Comparison of ENCODE assay signal across 12 mouse cellular contexts in the genomic region with DNA sequence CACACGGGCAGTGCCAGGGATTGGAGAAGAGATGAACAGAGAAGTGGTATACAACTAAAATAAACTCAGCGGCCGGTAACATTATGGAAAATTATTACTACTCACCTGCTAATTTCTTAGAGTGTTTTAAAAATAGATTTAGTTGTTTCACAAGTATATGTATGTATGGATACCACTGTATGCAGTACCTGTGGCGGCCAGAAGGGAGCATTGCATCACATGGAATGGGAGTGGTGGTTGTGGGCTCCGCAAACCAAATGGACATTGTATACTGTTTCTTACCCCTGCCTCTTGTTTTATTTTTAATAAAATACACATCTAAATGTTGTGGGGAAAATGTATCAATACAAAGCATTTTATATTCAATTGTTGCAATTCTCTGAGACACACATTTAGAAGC.
DNase-seq lines count a peak whose midpoint lies in the region; ATAC-seq and TF ChIP-seq lines count a peak whose summit lies in the region.
"Had no signal": no experiment of that assay in that cellular context is flagged by ENCODE, and none has a peak within 500 bp of the region (broad histone marks: within the 10 kb centered on the region; RNA-seq: fewer than 3 reads in every experiment).

No protein-coding gene starts in this region.

- no peak overlapping the region for H3K4me2 ChIP-seq in forebrain, embryonic 14.5 days (ENCODE audit: low read length)
- no peak overlapping the region for H3K4me2 ChIP-seq in forebrain, embryonic 13.5 days
- no peak overlapping the region for H3K4me2 ChIP-seq in liver, embryonic 11.5 days
- no peak overlapping the region for H3K4me2 ChIP-seq in limb, embryonic 11.5 days (ENCODE audit: low read depth, severe bottlenecking)
- H3K4me2 ChIP-seq: embryonic facial prominence, embryonic 13.5 days; stomach, embryonic 15.5 days had no signal

- peak; percentile 51 for DNase-seq in forebrain, embryonic 14.5 days (ENCODE audit: low spot score)
- DNase-seq in liver (peak; percentile 6), ES-E14 (ENCODE audit: low read depth, low spot score) (peak; percentile 21)
- no peak for DNase-seq in liver, embryonic 11.5 days (ENCODE audit: low spot score)
- DNase-seq in limb, embryonic 11.5 days (ENCODE audit: low spot score), result peak; percentile 62
- DNase-seq in urinary bladder, postnatal 36 days (ENCODE audit: low spot score in 2 of 2), result no peak
- DNase-seq in cerebellum, adult 11-12 months, result no peak
- DNase-seq: layer of hippocampus, postnatal 36 days had no signal

- H3K27me3 ChIP-seq in forebrain, embryonic 14.5 days (replicated peaks; ENCODE audit: control insufficient read depth, insufficient read depth, low read length), result no peaks in the 10 kb centered on the region
- no peaks in the 10 kb centered on the region for H3K27me3 ChIP-seq in forebrain, embryonic 13.5 days
- no peaks in the 10 kb centered on the region for H3K27me3 ChIP-seq in liver, embryonic 11.5 days (replicated peaks; ENCODE audit: control insufficient read depth, insufficient read depth, low read length)
- no peaks in the 10 kb centered on the region for H3K27me3 ChIP-seq in limb, embryonic 11.5 days (ENCODE audit: control insufficient read depth, insufficient read depth, low read length)
- H3K27me3 ChIP-seq: embryonic facial prominence, embryonic 13.5 days; megakaryocyte, embryonic 14.5 days; stomach, embryonic 15.5 days had no signal

- H3K4me3 ChIP-seq in forebrain, embryonic 14.5 days (ENCODE audit: low read depth, low read length), result no peak overlapping the region
- no peak overlapping the region for H3K4me3 ChIP-seq in forebrain, embryonic 13.5 days
- H3K4me3 ChIP-seq in liver, embryonic 11.5 days (ENCODE audit: low read depth, low read length), result no peak overlapping the region
- no peak overlapping the region for H3K4me3 ChIP-seq in ES-E14 (ENCODE audit: insufficient read depth in 1 of 2, low read depth in 1 of 2, low read length in 2 of 2, poor library complexity in 1 of 2, severe bottlenecking in 1 of 2)
- no peak overlapping the region for H3K4me3 ChIP-seq in limb, embryonic 11.5 days (ENCODE audit: low read depth, low read length)
- H3K4me3 ChIP-seq: embryonic facial prominence, embryonic 13.5 days; megakaryocyte, embryonic 14.5 days; stomach, embryonic 15.5 days had no signal

- peak; percentile 58; the same call in 1 of the 2 replicates for ATAC-seq in forebrain, embryonic 14.5 days
- ATAC-seq in forebrain, embryonic 13.5 days, result no peak
- ATAC-seq in liver, embryonic 11.5 days (replicated peaks; ENCODE audit: low FRiP score), result no peak
- no peak for ATAC-seq in limb, embryonic 11.5 days (ENCODE audit: insufficient number of reproducible peaks, low FRiP score, low TSS enrichment, low read depth)

- H3K36me3 ChIP-seq in forebrain, embryonic 14.5 days (ENCODE audit: control insufficient read depth, insufficient read depth, low read length), result no peaks in the 10 kb centered on the region
- no peaks in the 10 kb centered on the region for H3K36me3 ChIP-seq in forebrain, embryonic 13.5 days (ENCODE audit: poor library complexity, severe bottlenecking)
- no peaks in the 10 kb centered on the region for H3K36me3 ChIP-seq in liver, embryonic 11.5 days (ENCODE audit: control insufficient read depth, insufficient read depth, low read length)
- H3K36me3 ChIP-seq in ES-E14 (ENCODE audit: control insufficient read depth, insufficient read depth, low read length, poor library complexity, severe bottlenecking), result no peaks in the 10 kb centered on the region
- no peaks in the 10 kb centered on the region for H3K36me3 ChIP-seq in limb, embryonic 11.5 days (ENCODE audit: control insufficient read depth, insufficient read depth, low read length)
- H3K36me3 ChIP-seq: embryonic facial prominence, embryonic 13.5 days; stomach, embryonic 15.5 days had no signal

- no peaks in the 10 kb centered on the region for H3K4me1 ChIP-seq in forebrain, embryonic 14.5 days (ENCODE audit: control insufficient read depth, insufficient read depth, low read length)
- no peaks in the 10 kb centered on the region for H3K4me1 ChIP-seq in forebrain, embryonic 13.5 days
- no peaks in the 10 kb centered on the region for H3K4me1 ChIP-seq in liver, embryonic 11.5 days (replicated peaks; ENCODE audit: control insufficient read depth, insufficient read depth, low read length)
- no peaks in the 10 kb centered on the region for H3K4me1 ChIP-seq in ES-E14 (ENCODE audit: control insufficient read depth in 2 of 2, insufficient read depth in 2 of 2, low read length in 2 of 2, poor library complexity in 1 of 2)
- H3K4me1 ChIP-seq in limb, embryonic 11.5 days (ENCODE audit: control insufficient read depth, insufficient read depth, low read length), result no peaks in the 10 kb centered on the region
- H3K4me1 ChIP-seq: megakaryocyte, embryonic 14.5 days; stomach, embryonic 15.5 days had no signal

- no peak overlapping the region for H3K27ac ChIP-seq in forebrain, embryonic 14.5 days (ENCODE audit: low read depth, low read length)
- H3K27ac ChIP-seq in forebrain, embryonic 13.5 days, result no peak overlapping the region
- H3K27ac ChIP-seq in liver, embryonic 11.5 days (ENCODE audit: low read depth, low read length), result no peak overlapping the region
- no peak overlapping the region for H3K27ac ChIP-seq in ES-E14 (ENCODE audit: insufficient read depth, low read depth, low read length, poor library complexity, severe bottlenecking)
- H3K27ac ChIP-seq in limb, embryonic 11.5 days (replicated peaks; ENCODE audit: low read depth, low read length), result no peak overlapping the region
- H3K27ac ChIP-seq: embryonic facial prominence, embryonic 13.5 days; stomach, embryonic 15.5 days had no signal

- no peaks in the 10 kb centered on the region for H3K9me3 ChIP-seq in forebrain, embryonic 14.5 days (replicated peaks; ENCODE audit: control insufficient read depth, low read length)
- no peaks in the 10 kb centered on the region for H3K9me3 ChIP-seq in forebrain, embryonic 13.5 days (replicated peaks)
- H3K9me3 ChIP-seq in liver, embryonic 11.5 days (ENCODE audit: control insufficient read depth, low read length), result no peaks in the 10 kb centered on the region
- no peaks in the 10 kb centered on the region for H3K9me3 ChIP-seq in ES-E14 (ENCODE audit: control insufficient read depth, insufficient read depth, low read depth, low read length)
- H3K9me3 ChIP-seq in limb, embryonic 11.5 days (ENCODE audit: control insufficient read depth, low read length), result no peaks in the 10 kb centered on the region
- H3K9me3 ChIP-seq: embryonic facial prominence, embryonic 13.5 days; stomach, embryonic 15.5 days had no signal

- WGBS in forebrain, embryonic 14.5 days, result 78% methylated on average over 5 of the region's 5 CpGs
- 72% methylated on average over 5 of the region's 5 CpGs for WGBS in forebrain, embryonic 13.5 days
- WGBS in liver, embryonic 11.5 days, result 68% methylated on average over 5 of the region's 5 CpGs
- WGBS in limb, embryonic 11.5 days, result 76% methylated on average over 5 of the region's 5 CpGs

- H3K9ac ChIP-seq in forebrain, embryonic 14.5 days (ENCODE audit: low read length), result no peak overlapping the region
- no peak overlapping the region for H3K9ac ChIP-seq in forebrain, embryonic 13.5 days
- no peak overlapping the region for H3K9ac ChIP-seq in liver, embryonic 11.5 days (ENCODE audit: low read depth, low read length)
- no peak overlapping the region for H3K9ac ChIP-seq in ES-E14 (ENCODE audit: insufficient read depth, low read depth, low read length, poor library complexity, severe bottlenecking)
- no peak overlapping the region for H3K9ac ChIP-seq in limb, embryonic 11.5 days (ENCODE audit: low read length)
- H3K9ac ChIP-seq: embryonic facial prominence, embryonic 13.5 days; stomach, embryonic 15.5 days had no signal

- in situ Hi-C loops in ES-E14 (cut with MboI; ENCODE audit: low sequenced_read_pairs in 2 of 2, unreplicated experiment in 2 of 2), result no loop called here

TF ChIP-seq in ES-E14, 5 proteins besides CTCF, POLR2A, EP300 and RAD21:
- TF ChIP-seq ZC3H11A (IDR thresholded peaks at IDR 0.05; ENCODE audit: borderline replicate concordance, low read depth, low read length) (no peak), MAFK (IDR thresholded peaks at IDR 0.05; ENCODE audit: insufficient read depth, low read depth, low read length) (no peak), CHD2 (IDR thresholded peaks at IDR 0.05; ENCODE audit: low read depth, low read length) (no peak), ZNF384 (IDR thresholded peaks at IDR 0.05; ENCODE audit: low read depth, low read length) (no peak), HCFC1 (IDR thresholded peaks at IDR 0.05; ENCODE audit: borderline replicate concordance, insufficient read depth, low read length) (no peak)
TF ChIP-seq in ES-E14: peak in this region for 0.

Comparison
In these comparisons a context has a peak if more than half of its experiments do, and no peak if none do; other contexts are left out.
1. DNase-seq: peak in forebrain, embryonic 14.5 days (single experiment), liver (single experiment), ES-E14 (single experiment) and limb, embryonic 11.5 days (single experiment); none in liver, embryonic 11.5 days (single experiment), urinary bladder, postnatal 36 days (0 of 2) and cerebellum, adult 11-12 months (single experiment).